Mouse (Mus musculus): ENCODE data around the gene Dcun1d3. TPM values are rescaled to one million over a fixed set of nuclear protein-coding genes. Genes with fewer than 3 reads are reported as not detected.
A peak's percentile ranks its signal among the peaks of the same experiment; 100 is the strongest.

Dcun1d3 gene
- polyA plus RNA-seq, 1 experiment from 2014 or later: 10.5 TPM

GRCm38 (mm10) chr7:119864500-119864899 lies 31.6 kb downstream of the Dcun1d3 start:
- Histone ChIP-seq H3K4me1 (peaks cover 8% of the 10 kb centered on the region), H3K9me3 (replicated peaks) (no peaks in the 10 kb centered on the region), H3K4me3 (replicated peaks) (no peak overlapping the region), H3K27ac (no peak overlapping the region), H3K9ac (no peak overlapping the region), H3K36me3 (peaks cover 17% of the 10 kb centered on the region), H3K27me3 (no peaks in the 10 kb centered on the region), H3K4me2 (no peak overlapping the region)
- WGBS: 89% methylated on average over 5 of the region's 5 CpGs
- ATAC-seq (replicated peaks; ENCODE audit: low FRiP score): no peak

DNA sequence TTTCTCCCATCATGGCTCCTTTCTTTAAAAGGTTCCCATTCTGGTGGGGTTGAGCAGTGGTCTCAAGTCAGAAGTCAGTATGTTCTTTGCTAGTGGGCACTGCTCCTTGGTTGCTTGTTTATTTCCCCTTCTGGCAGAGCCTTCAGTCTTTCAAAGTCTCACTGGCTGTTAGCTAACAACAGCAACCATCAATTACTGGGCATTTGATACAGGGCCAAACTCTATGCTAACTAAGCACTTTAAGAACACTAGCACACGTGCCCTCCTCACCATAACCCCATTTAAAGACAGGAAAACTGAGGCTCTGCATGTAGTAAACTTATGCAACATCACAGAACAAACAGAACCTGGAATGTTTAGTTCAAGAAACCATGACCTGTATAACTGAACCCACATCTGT lies 33.9 kb downstream of the Dcun1d3 start:
- Histone ChIP-seq H3K9ac (no peak overlapping the region), H3K9me3 (replicated peaks) (no peaks in the 10 kb centered on the region), H3K36me3 (peaks cover 33% of the 10 kb centered on the region), H3K27me3 (no peaks in the 10 kb centered on the region), H3K4me3 (replicated peaks) (no peak overlapping the region), H3K27ac (peak overlapping the region; percentile 74; the same call in 1 of the 2 replicates), H3K4me1 (peaks cover 8% of the 10 kb centered on the region), H3K4me2 (no peak overlapping the region)
- no peak for ATAC-seq (replicated peaks; ENCODE audit: low FRiP score)
- WGBS: 44% methylated on average over 1 of the region's 1 CpGs

GRCm38 (mm10) chr7:119861335-119862091 lies 34.6 kb downstream of the Dcun1d3 start:
- ATAC-seq (replicated peaks; ENCODE audit: low FRiP score): peak; percentile 86
- 43% methylated on average over 6 of the region's 6 CpGs for WGBS
- Histone ChIP-seq H3K4me3 (replicated peaks) (no peak overlapping the region), H3K27me3 (no peaks in the 10 kb centered on the region), H3K9ac (no peak overlapping the region), H3K9me3 (replicated peaks) (no peaks in the 10 kb centered on the region), H3K4me1 (peaks cover 8% of the 10 kb centered on the region), H3K36me3 (peaks cover 39% of the 10 kb centered on the region), H3K27ac (peak overlapping the region; percentile 74), H3K4me2 (no peak overlapping the region)

DNA sequence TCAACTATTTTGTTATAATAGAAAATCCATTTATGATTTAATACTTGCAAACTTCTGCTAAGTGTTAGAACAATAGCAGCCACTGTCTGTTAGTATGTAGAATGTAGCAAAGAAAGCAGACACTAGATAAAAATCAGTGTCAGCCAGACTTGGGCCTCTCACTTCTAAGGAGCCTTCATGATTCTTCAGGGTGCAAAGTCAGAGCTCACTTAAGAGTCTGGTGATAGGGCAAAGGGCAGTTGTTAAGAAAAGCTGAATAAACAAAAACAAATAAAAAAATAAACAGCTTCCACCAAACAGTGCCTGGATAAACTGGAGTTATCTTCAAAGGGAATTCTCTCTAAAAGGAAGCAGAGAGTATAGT lies 35.1 kb downstream of the Dcun1d3 start:
- Histone ChIP-seq H3K9ac (no peak overlapping the region), H3K27ac (peak overlapping the region; percentile 74), H3K9me3 (replicated peaks) (no peaks in the 10 kb centered on the region), H3K4me1 (peaks cover 8% of the 10 kb centered on the region), H3K36me3 (peaks cover 43% of the 10 kb centered on the region), H3K4me3 (replicated peaks) (no peak overlapping the region), H3K27me3 (no peaks in the 10 kb centered on the region), H3K4me2 (no peak overlapping the region)
- ATAC-seq (replicated peaks; ENCODE audit: low FRiP score): no peak

DNA sequence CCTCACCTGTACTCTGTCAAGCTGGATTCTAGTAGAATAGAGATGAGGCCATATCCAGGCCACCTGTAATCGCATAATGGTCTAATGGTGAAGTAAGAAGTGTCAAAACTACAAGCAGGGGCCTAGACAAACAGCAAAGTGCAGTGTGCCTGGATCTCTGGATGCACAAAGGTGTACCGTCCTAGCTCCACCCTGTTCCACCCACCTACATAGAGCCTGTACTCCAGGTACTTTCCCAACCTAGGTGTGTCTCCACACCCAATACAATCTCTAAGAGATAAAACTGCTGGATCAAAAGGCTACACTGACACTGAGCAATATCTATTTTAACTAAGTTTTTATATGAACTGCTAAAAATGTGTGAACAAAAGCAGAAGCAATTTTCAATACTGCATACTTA lies 35.5 kb downstream of the Dcun1d3 start:
- no peak overlapping the region for H3K4me3 ChIP-seq (replicated peaks)
- H3K4me2 ChIP-seq: no peak overlapping the region
- no peak overlapping the region for H3K27ac ChIP-seq
- peaks cover 8% of the 10 kb centered on the region for H3K4me1 ChIP-seq
- H3K9ac ChIP-seq: no peak overlapping the region
- H3K27me3 ChIP-seq: no peaks in the 10 kb centered on the region
- no peaks in the 10 kb centered on the region for H3K9me3 ChIP-seq (replicated peaks)
- 91% methylated on average over 2 of the region's 2 CpGs for WGBS
- ATAC-seq (replicated peaks; ENCODE audit: low FRiP score): no peak
- peaks cover 43% of the 10 kb centered on the region for H3K36me3 ChIP-seq

GRCm38 (mm10) chr7:119860116-119860515 lies 36.0 kb downstream of the Dcun1d3 start:
- H3K27ac ChIP-seq: no peak overlapping the region
- WGBS: 87% methylated on average over 3 of the region's 3 CpGs
- no peak for ATAC-seq (replicated peaks; ENCODE audit: low FRiP score)
- no peak overlapping the region for H3K4me2 ChIP-seq
- no peaks in the 10 kb centered on the region for H3K9me3 ChIP-seq (replicated peaks)
- H3K36me3 ChIP-seq: peaks cover 44% of the 10 kb centered on the region
- H3K9ac ChIP-seq: no peak overlapping the region
- no peaks in the 10 kb centered on the region for H3K27me3 ChIP-seq
- H3K4me3 ChIP-seq (replicated peaks): no peak overlapping the region
- H3K4me1 ChIP-seq: peaks cover 8% of the 10 kb centered on the region

- no peak for ATAC-seq (replicated peaks; ENCODE audit: low FRiP score)
- Histone ChIP-seq H3K4me3 (replicated peaks) (no peak overlapping the region), H3K27me3 (no peaks in the 10 kb centered on the region), H3K27ac (no peak overlapping the region), H3K9ac (no peak overlapping the region), H3K4me1 (peaks cover 8% of the 10 kb centered on the region), H3K36me3 (peaks cover 49% of the 10 kb centered on the region), H3K9me3 (replicated peaks) (no peaks in the 10 kb centered on the region), H3K4me2 (no peak overlapping the region)
- 74% methylated on average over 6 of the region's 6 CpGs for WGBS
Observed at GRCm38 (mm10) chr7:119859476-119859875, 36.6 kb downstream of the Dcun1d3 start.

GRCm38 (mm10) chr7:119855031-119855430 lies 41.1 kb downstream of the Dcun1d3 start:
- H3K27me3 ChIP-seq: no peaks in the 10 kb centered on the region

DNA sequence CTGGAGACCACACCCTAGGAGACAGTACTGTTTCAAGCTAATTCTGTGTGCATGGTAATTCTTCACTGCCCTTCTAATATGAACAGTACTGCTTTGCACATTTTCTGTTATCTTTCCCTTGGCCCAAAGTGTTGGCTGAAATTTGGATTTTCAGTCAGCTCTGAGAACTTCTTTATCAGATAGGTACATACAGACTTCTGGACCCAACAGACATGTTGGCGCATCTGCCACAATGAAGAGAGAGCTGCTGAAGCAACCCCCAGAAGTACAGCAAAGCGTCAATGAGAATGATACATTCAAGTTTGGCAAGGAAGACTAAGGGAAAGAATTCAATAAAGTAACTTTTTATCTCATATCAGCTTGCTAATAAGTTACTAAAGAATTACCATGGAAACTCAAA lies 41.7 kb downstream of the Dcun1d3 start:
- H3K9me3 ChIP-seq (replicated peaks): no peaks in the 10 kb centered on the region
- no peaks in the 10 kb centered on the region for H3K4me1 ChIP-seq
- H3K27ac ChIP-seq: no peak overlapping the region
- ATAC-seq (replicated peaks; ENCODE audit: low FRiP score): no peak
- H3K9ac ChIP-seq: no peak overlapping the region
- peaks cover 63% of the 10 kb centered on the region for H3K36me3 ChIP-seq
- H3K27me3 ChIP-seq: no peaks in the 10 kb centered on the region
- 95% methylated on average over 2 of the region's 2 CpGs for WGBS
- H3K4me2 ChIP-seq: no peak overlapping the region
- no peak overlapping the region for H3K4me3 ChIP-seq (replicated peaks)

More at GRCm38 (mm10) chr7:119855031-119855430, 41.1 kb downstream of the Dcun1d3 start:
- H3K9ac ChIP-seq: no peak overlapping the region
- ATAC-seq (replicated peaks; ENCODE audit: low FRiP score): no peak
- no peak overlapping the region for H3K4me3 ChIP-seq (replicated peaks)
- no peaks in the 10 kb centered on the region for H3K4me1 ChIP-seq
- H3K27ac ChIP-seq: no peak overlapping the region
- H3K36me3 ChIP-seq: peaks cover 65% of the 10 kb centered on the region
- H3K9me3 ChIP-seq (replicated peaks): no peaks in the 10 kb centered on the region
- H3K4me2 ChIP-seq: no peak overlapping the region

DNA sequence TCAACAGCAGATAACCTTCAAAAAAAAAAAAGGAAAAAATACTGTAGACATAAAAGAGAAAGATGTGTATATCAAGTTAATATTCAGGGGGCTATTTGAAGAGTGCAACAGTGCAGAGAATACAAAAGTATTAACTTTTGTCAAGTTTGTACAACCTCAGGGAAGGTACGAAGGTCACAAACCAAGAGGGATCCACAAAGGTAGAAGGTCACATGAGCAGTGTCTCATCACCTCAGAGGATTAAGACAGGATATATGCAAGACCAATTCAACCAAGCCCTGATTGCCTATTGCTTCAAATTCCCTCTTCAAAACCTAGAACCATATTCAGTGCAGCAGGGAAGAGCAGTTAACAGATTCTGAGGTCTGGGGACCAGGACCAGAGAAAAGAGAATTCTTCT lies 42.9 kb downstream of the Dcun1d3 start:
- Histone ChIP-seq H3K9me3 (replicated peaks) (no peaks in the 10 kb centered on the region), H3K9ac (no peak overlapping the region), H3K36me3 (peaks cover 57% of the 10 kb centered on the region), H3K4me3 (replicated peaks) (no peak overlapping the region), H3K27ac (no peak overlapping the region), H3K4me1 (no peaks in the 10 kb centered on the region), H3K4me2 (no peak overlapping the region), H3K27me3 (no peaks in the 10 kb centered on the region)
- 92% methylated on average over 1 of the region's 1 CpGs for WGBS
- ATAC-seq (replicated peaks; ENCODE audit: low FRiP score): no peak

DNA sequence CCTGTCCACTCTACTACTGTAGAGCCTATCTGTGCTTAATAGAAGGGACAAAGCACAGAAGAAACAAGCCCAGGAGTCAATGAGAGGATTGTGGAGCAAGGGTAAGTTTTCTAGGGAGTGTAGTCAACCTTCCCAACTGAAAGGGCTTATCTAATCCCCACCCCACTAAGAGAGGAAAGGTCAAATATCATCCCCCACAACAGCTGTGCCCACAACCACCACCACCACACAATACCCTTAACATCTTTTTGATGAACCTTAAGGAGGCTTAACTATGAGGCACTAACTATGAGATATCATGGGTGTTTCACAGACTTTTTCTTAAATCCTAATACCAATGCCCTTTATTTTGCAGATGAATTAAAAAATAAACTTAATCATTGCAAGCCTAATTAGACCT lies 43.6 kb downstream of the Dcun1d3 start:
- Histone ChIP-seq H3K4me2 (no peak overlapping the region), H3K27ac (no peak overlapping the region), H3K27me3 (no peaks in the 10 kb centered on the region)

DNA sequence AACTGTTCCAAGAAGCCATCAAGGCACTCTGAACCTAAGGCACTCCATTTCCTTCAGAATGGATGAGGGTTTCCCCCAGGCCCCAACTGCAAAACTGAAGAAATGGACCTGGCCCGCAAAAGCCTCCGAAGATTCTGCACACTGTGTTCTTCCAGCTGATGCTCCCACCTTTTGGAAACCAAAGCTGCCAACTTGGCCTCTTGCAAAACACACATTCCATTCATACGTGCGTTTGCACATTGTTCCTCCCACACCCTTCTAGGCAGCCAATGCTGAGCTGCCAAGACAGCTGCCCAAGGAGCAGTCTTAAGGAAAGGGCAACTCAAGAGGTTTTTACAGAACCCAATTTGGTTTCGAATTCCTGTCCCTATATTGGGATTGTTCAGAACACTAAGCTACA lies 45.4 kb downstream of the Dcun1d3 start:
- H3K4me1 ChIP-seq: no peaks in the 10 kb centered on the region
- H3K36me3 ChIP-seq: peaks cover 48% of the 10 kb centered on the region
- H3K27ac ChIP-seq: no peak overlapping the region

More for the DNA sequence above, 43.6 kb downstream of the Dcun1d3 start:
- Histone ChIP-seq H3K9me3 (replicated peaks) (no peaks in the 10 kb centered on the region), H3K4me3 (replicated peaks) (no peak overlapping the region), H3K9ac (no peak overlapping the region), H3K4me1 (no peaks in the 10 kb centered on the region), H3K36me3 (peaks cover 50% of the 10 kb centered on the region)
- ATAC-seq (replicated peaks; ENCODE audit: low FRiP score): no peak

DNA sequence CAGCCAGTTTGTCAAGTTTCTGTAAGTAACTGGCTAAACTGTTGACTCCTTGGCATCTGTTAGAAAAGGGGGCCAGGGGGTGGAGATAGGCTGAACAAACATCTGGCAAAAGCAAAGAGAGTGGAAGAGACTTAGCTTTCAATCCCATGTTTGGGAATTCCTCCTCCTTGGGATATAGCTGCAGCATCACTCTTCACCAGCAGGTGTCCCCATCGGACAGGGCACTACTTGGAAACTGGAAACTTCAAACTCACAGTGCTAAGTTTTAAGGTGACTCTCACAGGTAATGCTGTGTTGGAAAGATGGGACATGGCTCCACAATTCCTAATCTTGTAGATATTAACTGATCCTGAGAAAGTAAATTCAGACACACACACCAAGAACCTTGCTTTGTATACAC lies 47.0 kb downstream of the Dcun1d3 start:
- H3K36me3 ChIP-seq: peaks cover 50% of the 10 kb centered on the region
- no peak overlapping the region for H3K9ac ChIP-seq
- H3K9me3 ChIP-seq (replicated peaks): no peaks in the 10 kb centered on the region
- no peak overlapping the region for H3K4me3 ChIP-seq (replicated peaks)
- H3K4me1 ChIP-seq: no peaks in the 10 kb centered on the region
- no peak for ATAC-seq (replicated peaks; ENCODE audit: low FRiP score)
- no peak overlapping the region for H3K27ac ChIP-seq
- WGBS: 0% methylated on average over 1 of the region's 1 CpGs
- H3K4me2 ChIP-seq: no peak overlapping the region
- no peaks in the 10 kb centered on the region for H3K27me3 ChIP-seq

More for the DNA sequence above, 45.4 kb downstream of the Dcun1d3 start:
- 77% methylated on average over 5 of the region's 5 CpGs for WGBS
- no peak overlapping the region for H3K4me3 ChIP-seq (replicated peaks)
- H3K4me2 ChIP-seq: no peak overlapping the region
- no peaks in the 10 kb centered on the region for H3K9me3 ChIP-seq (replicated peaks)
- no peak overlapping the region for H3K9ac ChIP-seq
- H3K27me3 ChIP-seq: no peaks in the 10 kb centered on the region
- no peak for ATAC-seq (replicated peaks; ENCODE audit: low FRiP score)

Measured in kidney, embryonic 15.5 days (tissue).